Mouse (Mus musculus): ENCODE results near the gene Mt3.

GRCm38 (mm10) chr8:94185791-94186190 is 33.4 kb downstream of the Mt3 start:
- TF ChIP-seq CTCF (IDR thresholded peaks at IDR 0.05; ENCODE audit: low read depth, low read length) (no peak), POLR2AphosphoS5 (IDR thresholded peaks at IDR 0.05; ENCODE audit: insufficient replicate concordance, low read depth, low read length) (no peak), GATA1 (IDR thresholded peaks at IDR 0.05; ENCODE audit: borderline replicate concordance, low read length) (no peak)

All from G1E (cell line).